Mouse (Mus musculus) CH12.LX (cell line): Measurements from ENCODE around the gene Pom121l2.

Source experiments
- CTCF ChIP-seq, 2 experiments: IDR thresholded peaks in 1 of 2; conservative IDR thresholded peaks in 1 of 2; 2 replicates each; pipeline ENCODE4 v1.5.1; 2011 to 2012; ENCODE audit warnings: low read depth in 2 of 2, low read length in 2 of 2, improper control_type of control experiment in 1 of 2, inconsistent platforms in 1 of 2, mild to moderate bottlenecking in 1 of 2, moderate library complexity in 1 of 2
- HCFC1 ChIP-seq: IDR thresholded peaks from 2 replicates; pipeline ENCODE4 v1.6.1; 2012; ENCODE audit warnings: low read depth, mild to moderate bottlenecking, inconsistent platforms, low read length, improper control_type of control experiment
- ZC3H11A ChIP-seq: IDR thresholded peaks from 2 replicates; pipeline ENCODE4 v1.6.1; 2012; ENCODE audit warnings: low read depth, mild to moderate bottlenecking, inconsistent platforms, low read length, improper control_type of control experiment

DNA sequence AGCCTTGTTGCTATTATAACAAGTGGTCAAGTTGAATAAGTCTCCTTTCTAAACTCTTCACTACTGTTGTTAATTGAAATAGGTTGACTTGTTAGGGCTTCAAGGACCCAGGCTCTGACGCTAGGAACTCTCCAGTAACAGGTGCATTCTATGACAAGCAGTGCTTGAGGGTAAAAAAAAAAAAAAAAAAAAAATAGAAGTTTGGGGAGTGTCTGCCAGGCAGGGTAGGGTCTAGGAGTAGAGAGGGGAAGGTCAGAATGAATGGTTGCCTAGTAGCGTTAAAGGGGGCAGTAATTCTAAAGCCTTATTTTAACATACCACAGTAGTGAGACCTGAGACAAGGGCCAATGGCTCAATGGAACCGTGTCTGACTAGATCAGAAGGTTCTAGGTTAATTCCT, 17.4 kb downstream of the Pom121l2 start:
- TF ChIP-seq ZC3H11A: no peak
- no peak for TF ChIP-seq HCFC1
- TF ChIP-seq CTCF (conservative IDR thresholded peaks at IDR 0.05 in 1 of 2, IDR thresholded peaks at IDR 0.05 in 1 of 2; ENCODE audit: low read depth in 2 of 2, low read length in 2 of 2): no peak
